ENCODE assay signal across 8 mouse cellular contexts in the genomic region with DNA sequence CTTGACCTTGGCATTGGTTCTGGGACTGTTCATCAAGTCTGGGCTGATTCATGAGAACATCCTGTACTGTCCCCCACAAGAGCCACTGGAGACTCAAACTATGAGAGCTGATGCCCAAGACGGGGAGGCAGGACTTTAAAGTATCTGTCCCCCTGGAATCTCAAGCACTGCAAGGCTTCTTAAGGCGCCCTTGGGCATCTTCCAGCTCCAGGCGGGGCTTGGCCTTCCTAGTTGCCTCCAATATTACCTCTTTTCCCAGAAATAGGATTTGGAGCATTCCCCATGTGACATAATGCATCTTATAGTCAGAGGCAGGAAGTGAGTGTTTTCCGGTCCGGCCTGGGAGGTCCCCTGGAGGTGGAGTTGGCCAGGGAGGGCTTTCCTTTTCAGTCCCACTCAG. TPM values are rescaled to one million over a fixed set of nuclear protein-coding genes. Genes with fewer than 3 reads are reported as not detected.
A peak's percentile ranks its signal among the peaks of the same experiment; 100 is the strongest.
DNase-seq lines count a peak whose midpoint lies in the region; ATAC-seq lines count a peak whose summit lies in the region.

No protein-coding gene starts in this region.

- H3K9ac ChIP-seq in midbrain, embryonic 15.5 days = no peak overlapping the region

- H3K36me3 ChIP-seq in hindbrain, embryonic 10.5 days = no peaks in the 10 kb centered on the region
- no peaks in the 10 kb centered on the region for H3K36me3 ChIP-seq in midbrain, embryonic 15.5 days (replicated peaks)

- H3K4me1 ChIP-seq in hindbrain, embryonic 10.5 days (replicated peaks) = no peaks in the 10 kb centered on the region
- no peaks in the 10 kb centered on the region for H3K4me1 ChIP-seq in midbrain, embryonic 15.5 days

- 87% methylated on average over 5 of the region's 5 CpGs for WGBS in hindbrain, embryonic 10.5 days
- WGBS in midbrain, embryonic 15.5 days = 84% methylated on average over 5 of the region's 5 CpGs

- peak; percentile 56 for DNase-seq in adrenal gland, postnatal 14 days
- peak; percentile 75 for DNase-seq in gastrocnemius, postnatal 14 days
- peak; percentile 63 for DNase-seq in kidney, adult 18-20 months
- peak; percentile 88 for DNase-seq in lung, postnatal 10 days
- no peak for DNase-seq in hindbrain, embryonic 10.5 days (ENCODE audit: low spot score)
- no peak for DNase-seq in thymus, postnatal 4 days
- DNase-seq in layer of hippocampus, adult 9-10 months (ENCODE audit: low spot score) = no peak

- H3K27me3 ChIP-seq in hindbrain, embryonic 10.5 days (ENCODE audit: insufficient read depth, poor library complexity, severe bottlenecking) = no peaks in the 10 kb centered on the region
- no peaks in the 10 kb centered on the region for H3K27me3 ChIP-seq in midbrain, embryonic 15.5 days (replicated peaks)

- no peak overlapping the region for H3K4me3 ChIP-seq in hindbrain, embryonic 10.5 days
- H3K4me3 ChIP-seq in midbrain, embryonic 15.5 days = no peak overlapping the region

- no peak for ATAC-seq in midbrain, embryonic 15.5 days (replicated peaks)

- peaks cover 3% of the 10 kb centered on the region; the same call in 1 of the 2 replicates for H3K9me3 ChIP-seq in hindbrain, embryonic 10.5 days
- no peaks in the 10 kb centered on the region for H3K9me3 ChIP-seq in midbrain, embryonic 15.5 days

- H3K4me2 ChIP-seq in midbrain, embryonic 15.5 days = no peak overlapping the region

- intact Hi-C loops in gastrocnemius, postnatal 14 days (cut with DNase I; ENCODE audit: low total_unique reads) = no loop called here

- no peak overlapping the region for H3K27ac ChIP-seq in hindbrain, embryonic 10.5 days
- no peak overlapping the region for H3K27ac ChIP-seq in midbrain, embryonic 15.5 days

RNA-seq across cellular contexts. Expression of gene Rac1, which starts 44.4 kb away (rescaled TPM):
- 343 and 359 TPM in 2 replicates for total RNA-seq in adrenal gland, postnatal 14 days (2021)
- total RNA-seq in gastrocnemius, postnatal 14 days (2021) = 100 to 1,000 TPM; 197 to 208 TPM
- 390 and 422 TPM in 2 replicates for polyA plus RNA-seq in hindbrain, embryonic 10.5 days (2016; fragmentation: Nextera tagmentation; extraction: Ambion mirVana)
- polyA plus RNA-seq in midbrain, embryonic 15.5 days (2015; fragmentation: Nextera tagmentation; extraction: Ambion mirVana) = 389 and 397 TPM in 2 replicates

RNA-seq across cellular contexts. Expression of gene Cyth3, which starts 50.1 kb away (rescaled TPM):
- total RNA-seq in adrenal gland, postnatal 14 days (2021) = 139 and 144 TPM in 2 replicates
- total RNA-seq in gastrocnemius, postnatal 14 days (2021) = 10 to 100 TPM; 33.5 to 39.5 TPM
- polyA plus RNA-seq in hindbrain, embryonic 10.5 days (2016; fragmentation: Nextera tagmentation; extraction: Ambion mirVana) = 33.6 and 36.4 TPM in 2 replicates
- polyA plus RNA-seq in midbrain, embryonic 15.5 days (2015; fragmentation: Nextera tagmentation; extraction: Ambion mirVana) = 39.1 and 41.4 TPM in 2 replicates

Comparison
In these comparisons a context has a peak if more than half of its experiments do, and no peak if none do; other contexts are left out.
1. DNase-seq: peak in adrenal gland, postnatal 14 days (single experiment), gastrocnemius, postnatal 14 days (single experiment), kidney, adult 18-20 months (single experiment) and lung, postnatal 10 days (single experiment); none in hindbrain, embryonic 10.5 days (single experiment), thymus, postnatal 4 days (single experiment) and layer of hippocampus, adult 9-10 months (single experiment).